Mouse (Mus musculus): Measurements from ENCODE around the gene Rbak. TPM values are rescaled to one million over a fixed set of nuclear protein-coding genes. Genes with fewer than 3 reads are reported as not detected.

The Rbak gene
- polyA plus RNA-seq, 1 experiment, result 6.9 TPM

- TF ChIP-seq POLR2A (IDR thresholded peaks at IDR 0.05; ENCODE audit: borderline replicate concordance, control insufficient read depth, low read depth, low read length), result no peak
- no peak for TF ChIP-seq CTCF (IDR thresholded peaks at IDR 0.05; ENCODE audit: control insufficient read depth, insufficient read depth, low read length)
- no peak overlapping the region for H3K4me3 ChIP-seq (replicated peaks; ENCODE audit: control insufficient read depth, low read depth, low read length)
- no peak overlapping the region for H3K27ac ChIP-seq (ENCODE audit: control insufficient read depth, insufficient read depth, low read depth, low read length, poor library complexity)
- no peaks in the 10 kb centered on the region for H3K4me1 ChIP-seq (ENCODE audit: control insufficient read depth, insufficient read depth, low read length)
- 89% methylated on average over 16 of the region's 16 CpGs for WGBS
Measured at GRCm38 (mm10) chr5:143129101-143129500, 51.5 kb downstream of the Rbak start.

- Histone ChIP-seq H3K4me1 (ENCODE audit: control insufficient read depth, insufficient read depth, low read length) (no peaks in the 10 kb centered on the region), H3K4me3 (replicated peaks; ENCODE audit: control insufficient read depth, low read depth, low read length) (no peak overlapping the region), H3K27ac (ENCODE audit: control insufficient read depth, insufficient read depth, low read depth, low read length, poor library complexity) (no peak overlapping the region)
- TF ChIP-seq CTCF (IDR thresholded peaks at IDR 0.05; ENCODE audit: control insufficient read depth, insufficient read depth, low read length), result no peak
- no peak for TF ChIP-seq POLR2A (IDR thresholded peaks at IDR 0.05; ENCODE audit: borderline replicate concordance, control insufficient read depth, low read depth, low read length)
- WGBS, result 71% methylated on average over 8 of the region's 8 CpGs
Measured at GRCm38 (mm10) chr5:143127837-143128236, 52.7 kb downstream of the Rbak start.

- WGBS, result 78% methylated on average over 4 of the region's 4 CpGs
- Histone ChIP-seq H3K4me3 (replicated peaks; ENCODE audit: control insufficient read depth, low read depth, low read length) (no peak overlapping the region), H3K4me1 (ENCODE audit: control insufficient read depth, insufficient read depth, low read length) (no peaks in the 10 kb centered on the region)
Measured at GRCm38 (mm10) chr5:143126908-143127307, 53.7 kb downstream of the Rbak start.

GRCm38 (mm10) chr5:143126089-143126488 is 54.5 kb downstream of the Rbak start:
- 88% methylated on average over 9 of the region's 9 CpGs for WGBS
- Histone ChIP-seq H3K27ac (ENCODE audit: control insufficient read depth, insufficient read depth, low read depth, low read length, poor library complexity) (no peak overlapping the region), H3K4me1 (ENCODE audit: control insufficient read depth, insufficient read depth, low read length) (no peaks in the 10 kb centered on the region), H3K4me3 (replicated peaks; ENCODE audit: control insufficient read depth, low read depth, low read length) (no peak overlapping the region)
- TF ChIP-seq CTCF (IDR thresholded peaks at IDR 0.05; ENCODE audit: control insufficient read depth, insufficient read depth, low read length), result no peak
- TF ChIP-seq POLR2A (IDR thresholded peaks at IDR 0.05; ENCODE audit: borderline replicate concordance, control insufficient read depth, low read depth, low read length), result no peak

More at GRCm38 (mm10) chr5:143126908-143127307, 53.7 kb downstream of the Rbak start:
- TF ChIP-seq CTCF (IDR thresholded peaks at IDR 0.05; ENCODE audit: control insufficient read depth, insufficient read depth, low read length) (no peak), POLR2A (IDR thresholded peaks at IDR 0.05; ENCODE audit: borderline replicate concordance, control insufficient read depth, low read depth, low read length) (no peak)
- H3K27ac ChIP-seq (ENCODE audit: control insufficient read depth, insufficient read depth, low read depth, low read length, poor library complexity), result no peak overlapping the region

GRCm38 (mm10) chr5:143125601-143126000 is 55.0 kb downstream of the Rbak start:
- no peaks in the 10 kb centered on the region for H3K4me1 ChIP-seq (ENCODE audit: control insufficient read depth, insufficient read depth, low read length)
- no peak overlapping the region for H3K27ac ChIP-seq (ENCODE audit: control insufficient read depth, insufficient read depth, low read depth, low read length, poor library complexity)
- no peak for TF ChIP-seq POLR2A (IDR thresholded peaks at IDR 0.05; ENCODE audit: borderline replicate concordance, control insufficient read depth, low read depth, low read length)
- no peak overlapping the region for H3K4me3 ChIP-seq (replicated peaks; ENCODE audit: control insufficient read depth, low read depth, low read length)
- WGBS, result 76% methylated on average over 7 of the region's 7 CpGs

- no peak for TF ChIP-seq POLR2A (IDR thresholded peaks at IDR 0.05; ENCODE audit: borderline replicate concordance, control insufficient read depth, low read depth, low read length)
- no peaks in the 10 kb centered on the region for H3K4me1 ChIP-seq (ENCODE audit: control insufficient read depth, insufficient read depth, low read length)
- no peak overlapping the region for H3K4me3 ChIP-seq (replicated peaks; ENCODE audit: control insufficient read depth, low read depth, low read length)
- no peak overlapping the region for H3K27ac ChIP-seq (ENCODE audit: control insufficient read depth, insufficient read depth, low read depth, low read length, poor library complexity)
- 89% methylated on average over 4 of the region's 4 CpGs for WGBS
Measured at GRCm38 (mm10) chr5:143124805-143125378, 55.7 kb downstream of the Rbak start.

- TF ChIP-seq POLR2A (IDR thresholded peaks at IDR 0.05; ENCODE audit: borderline replicate concordance, control insufficient read depth, low read depth, low read length) (no peak), CTCF (IDR thresholded peaks at IDR 0.05; ENCODE audit: control insufficient read depth, insufficient read depth, low read length) (no peak)
- 62% methylated on average over 1 of the region's 1 CpGs for WGBS
- H3K4me3 ChIP-seq (replicated peaks; ENCODE audit: control insufficient read depth, low read depth, low read length), result no peak overlapping the region
- no peak overlapping the region for H3K27ac ChIP-seq (ENCODE audit: control insufficient read depth, insufficient read depth, low read depth, low read length, poor library complexity)
- H3K4me1 ChIP-seq (ENCODE audit: control insufficient read depth, insufficient read depth, low read length), result no peaks in the 10 kb centered on the region
Measured at GRCm38 (mm10) chr5:143122673-143123072, 57.9 kb downstream of the Rbak start.

Other genes with a start within 250 kb of the Rbak start
- 6.4 and 15.2 TPM in 2 replicates for gene Fscn1, start 220.4 kb downstream of the Rbak start, polyA plus RNA-seq (2011; ENCODE audit: insufficient read depth, insufficient read length, low replicate concordance, missing spikeins)
- 17.5 and 28.5 TPM in 2 replicates for gene Rnf216, start 67.8 kb downstream of the Rbak start, polyA plus RNA-seq (2011; ENCODE audit: insufficient read depth, insufficient read length, low replicate concordance, missing spikeins)
- gene Olfr718-ps1, start 33.2 kb downstream of the Rbak start, polyA plus RNA-seq (2011; ENCODE audit: insufficient read depth, insufficient read length, low replicate concordance, missing spikeins), result not detected in 2 replicates
- not detected in 2 replicates for gene Spdye4b, start 242 bp upstream of the Rbak start, polyA plus RNA-seq (2011; ENCODE audit: insufficient read depth, insufficient read length, low replicate concordance, missing spikeins)
- gene Spdye4a, start 46.1 kb upstream of the Rbak start, polyA plus RNA-seq (2011; ENCODE audit: insufficient read depth, insufficient read length, low replicate concordance, missing spikeins), result not detected in 2 replicates
- 1.7 and 5.6 TPM in 2 replicates for gene Zfp12, start 54.4 kb upstream of the Rbak start, polyA plus RNA-seq (2011; ENCODE audit: insufficient read depth, insufficient read length, low replicate concordance, missing spikeins)
- 0.87 and 0.90 TPM in 2 replicates for gene Zfp316, start 89.2 kb upstream of the Rbak start, polyA plus RNA-seq (2011; ENCODE audit: insufficient read depth, insufficient read length, low replicate concordance, missing spikeins)
- not detected in 2 replicates for gene Zfp853, start 112.8 kb upstream of the Rbak start, polyA plus RNA-seq (2011; ENCODE audit: insufficient read depth, insufficient read length, low replicate concordance, missing spikeins)
- 7.6 and 13.1 TPM in 2 replicates for gene E130309D02Rik, start 134.6 kb upstream of the Rbak start, polyA plus RNA-seq (2011; ENCODE audit: insufficient read depth, insufficient read length, low replicate concordance, missing spikeins)
- gene Zdhhc4, start 148.5 kb upstream of the Rbak start, polyA plus RNA-seq (2011; ENCODE audit: insufficient read depth, insufficient read length, low replicate concordance, missing spikeins), result 21.0 and 33.2 TPM in 2 replicates
- gene Grid2ip, start 176.6 kb upstream of the Rbak start, polyA plus RNA-seq (2011; ENCODE audit: insufficient read depth, insufficient read length, low replicate concordance, missing spikeins), result not detected in 2 replicates
- 18.4 and 24.9 TPM in 2 replicates for gene Kdelr2, start 223.1 kb upstream of the Rbak start, polyA plus RNA-seq (2011; ENCODE audit: insufficient read depth, insufficient read length, low replicate concordance, missing spikeins)

Data from bone marrow, adult 2 months (tissue).